Mouse (Mus musculus): Measurements from ENCODE around the gene Lpar3. TPM values are rescaled to one million over a fixed set of nuclear protein-coding genes. Genes with fewer than 3 reads are reported as not detected.

Lpar3 gene
- polyA plus RNA-seq, 1 experiment from 2014 or later: 2.1 TPM

Other genes starting within 250 kb of the Lpar3 start
- gene Syde2, start 233.1 kb upstream of the Lpar3 start, polyA plus RNA-seq (2015; fragmentation: Nextera tagmentation; extraction: Ambion mirVana): 1.7 and 1.8 TPM in 2 replicates
- gene Wdr63, start 112.8 kb upstream of the Lpar3 start, polyA plus RNA-seq (2015; fragmentation: Nextera tagmentation; extraction: Ambion mirVana): 0.25 TPM in 1 of 2 replicates, not detected in the other
- gene Mcoln3, start 103.5 kb upstream of the Lpar3 start, polyA plus RNA-seq (2015; fragmentation: Nextera tagmentation; extraction: Ambion mirVana): 1.8 and 2.1 TPM in 2 replicates
- gene Mcoln2, start 71.1 kb upstream of the Lpar3 start, polyA plus RNA-seq (2015; fragmentation: Nextera tagmentation; extraction: Ambion mirVana): 2.0 and 2.3 TPM in 2 replicates
- gene Ssx2ip, start 183.7 kb downstream of the Lpar3 start, polyA plus RNA-seq (2015; fragmentation: Nextera tagmentation; extraction: Ambion mirVana): 25.4 and 25.6 TPM in 2 replicates
- 10.1 and 10.4 TPM in 2 replicates for gene Ctbs, start 228.8 kb downstream of the Lpar3 start, polyA plus RNA-seq (2015; fragmentation: Nextera tagmentation; extraction: Ambion mirVana)

Data from limb, embryonic 15.5 days (tissue).